In genomic region chr15:96604282-96604681, GRCm38 (mm10) we compare ENCODE assay signal across 9 mouse cellular contexts. TPM values are rescaled to one million over a fixed set of nuclear protein-coding genes. Genes with fewer than 3 reads are reported as not detected.
DNase-seq lines count a peak whose midpoint lies in the region; ATAC-seq and TF ChIP-seq lines count a peak whose summit lies in the region.
"Had no signal": no experiment of that assay in that cellular context is flagged by ENCODE, and none has a peak within 500 bp of the region (broad histone marks: within the 10 kb centered on the region; RNA-seq: fewer than 3 reads in every experiment).

No protein-coding gene starts in this region.

- H3K9me3 ChIP-seq in hindbrain, postnatal 0 days (ENCODE audit: low read length), result no peaks in the 10 kb centered on the region
- H3K9me3 ChIP-seq: embryonic facial prominence, embryonic 12.5 days had no signal

- TF ChIP-seq CTCF in hindbrain, postnatal 0 days (IDR thresholded peaks at IDR 0.05; ENCODE audit: low read depth), result no peak

- no peaks in the 10 kb centered on the region for H3K27me3 ChIP-seq in hindbrain, postnatal 0 days (ENCODE audit: insufficient read depth, low read length)
- H3K27me3 ChIP-seq: embryonic facial prominence, embryonic 12.5 days had no signal

- DNase-seq in frontal cortex, postnatal 25 days (ENCODE audit: low spot score in 2 of 2), result no peak
- DNase-seq in ZHBTc4 (ENCODE audit: low read depth, low spot score), result peak; percentile 25
- peak; percentile 90 for DNase-seq in gastrocnemius, postnatal 25 days
- DNase-seq in hindbrain, postnatal 0 days (ENCODE audit: low spot score), result peak; percentile 73
- peak; percentile 40 for DNase-seq in lung, postnatal 14 days
- DNase-seq in urinary bladder, postnatal 4 days (ENCODE audit: low spot score in 2 of 2), result peak; percentile 59 to 62
- no peak for DNase-seq in embryo, embryonic 10 days (ENCODE audit: low spot score)

- H3K4me3 ChIP-seq in hindbrain, postnatal 0 days (ENCODE audit: low read length), result no peak overlapping the region
- H3K4me3 ChIP-seq: embryonic facial prominence, embryonic 12.5 days had no signal

- 37% methylated on average over 10 of the region's 10 CpGs for WGBS in hindbrain, postnatal 0 days

- H3K4me1 ChIP-seq in hindbrain, postnatal 0 days (ENCODE audit: insufficient read depth, low read length), result peaks cover 4% of the 10 kb centered on the region; the same call in 1 of the 2 replicates

- ATAC-seq in frontal cortex, adult (ENCODE audit: low TSS enrichment), result 0 out of 2 replicates have a peak, but pooled peaks have one; percentile 44
- peak; percentile 69 for ATAC-seq in hindbrain, postnatal 0 days

- peaks cover 8% of the 10 kb centered on the region for H3K36me3 ChIP-seq in hindbrain, postnatal 0 days (ENCODE audit: insufficient read depth, low read length)

- peak overlapping the region; percentile 36; the same call in 1 of the 2 replicates for H3K27ac ChIP-seq in hindbrain, postnatal 0 days
- H3K27ac ChIP-seq: embryonic facial prominence, embryonic 12.5 days had no signal

- H3K4me2 ChIP-seq in hindbrain, postnatal 0 days (ENCODE audit: low read depth, low read length), result no peak overlapping the region
- H3K4me2 ChIP-seq: embryonic facial prominence, embryonic 12.5 days had no signal

- no peak overlapping the region for H3K9ac ChIP-seq in hindbrain, postnatal 0 days (replicated peaks; ENCODE audit: low read length)
- H3K9ac ChIP-seq: embryonic facial prominence, embryonic 12.5 days had no signal

RNA-seq across cellular contexts. Expression of gene Slc38a1, which starts 38.4 kb away (rescaled TPM):
- 1 to 10 TPM; 1.4 to 2.2 TPM for total RNA-seq in gastrocnemius, postnatal 25 days (2021)
- 82.6 and 89.1 TPM in 2 replicates for total RNA-seq in hindbrain, postnatal 0 days (2014; rRNA removed)
- polyA plus RNA-seq in hindbrain, postnatal 0 days (2015; fragmentation: Nextera tagmentation; extraction: Ambion mirVana), result 109 and 115 TPM in 2 replicates

Comparison
In these comparisons a context has a peak if more than half of its experiments do, and no peak if none do; other contexts are left out.
1. DNase-seq: peak in ZHBTc4 (single experiment), gastrocnemius, postnatal 25 days (single experiment), hindbrain, postnatal 0 days (single experiment), lung, postnatal 14 days (single experiment) and urinary bladder, postnatal 4 days (2 of 2); none in frontal cortex, postnatal 25 days (0 of 2) and embryo, embryonic 10 days (single experiment).
2. RNA of gene Slc38a1, which starts 38.4 kb away (total RNA-seq): 82.6 to 89.1 TPM in hindbrain, postnatal 0 days; 1.4 to 2.2 TPM in gastrocnemius, postnatal 25 days; every median in the first group is over 10 times any median in the second.